ENCODE assay signal across 14 mouse cellular contexts in genomic region chr13:56644031-56644430, GRCm38 (mm10).
"Had no signal": no experiment of that assay in that cellular context is flagged by ENCODE, and none has a peak within 500 bp of the region (broad histone marks: within the 10 kb centered on the region; RNA-seq: fewer than 3 reads in every experiment).

No protein-coding gene starts in this region.

- H3K4me3 ChIP-seq: megakaryocyte, embryonic 14.5 days; midbrain, embryonic 13.5 days; midbrain, embryonic 15.5 days; neural tube, embryonic 12.5 days had no signal

- ATAC-seq: liver, postnatal 0 days; midbrain, embryonic 13.5 days; midbrain, embryonic 15.5 days had no signal

- H3K9me3 ChIP-seq: midbrain, embryonic 13.5 days; midbrain, embryonic 15.5 days; neural tube, embryonic 12.5 days had no signal

- H3K4me2 ChIP-seq: midbrain, embryonic 11.5 days; midbrain, embryonic 13.5 days; midbrain, embryonic 15.5 days; neural tube, embryonic 12.5 days had no signal

- H3K36me3 ChIP-seq: midbrain, embryonic 13.5 days; midbrain, embryonic 15.5 days; neural tube, embryonic 12.5 days had no signal

- H3K27me3 ChIP-seq: midbrain, embryonic 13.5 days; midbrain, embryonic 15.5 days; neural tube, embryonic 12.5 days had no signal

- H3K9ac ChIP-seq: liver, postnatal 0 days; midbrain, embryonic 13.5 days; midbrain, embryonic 15.5 days; neural tube, embryonic 12.5 days had no signal

- DNase-seq: liver, postnatal 0 days; lung, adult 2 months; lung, postnatal 10 days; lung, postnatal 36 days; right cerebral cortex, postnatal 14 days; thymus, adult 18-20 months; thymus, postnatal 14 days; thymus, postnatal 36 days had no signal

- H3K27ac ChIP-seq: macrophage; midbrain, embryonic 13.5 days; midbrain, embryonic 15.5 days; neural tube, embryonic 12.5 days had no signal
